Mouse (Mus musculus) ES-Bruce4 (cell line): ENCODE data around the gene Klk9.

Source experiments
- CTCF ChIP-seq: IDR thresholded peaks from one replicate; pipeline ENCODE4 v1.8.1; 2011; ENCODE audit warnings: low read depth, low read length
- EP300 ChIP-seq: IDR thresholded peaks from 2 replicates; pipeline ENCODE4 v1.6.1; 2011; ENCODE audit warnings: low read depth, low read length; ENCODE audit not compliant: insufficient read depth
- POLR2A ChIP-seq: IDR thresholded peaks from one replicate; pipeline ENCODE4 v1.8.1; 2011; ENCODE audit warnings: low read length; ENCODE audit not compliant: insufficient read depth

DNA sequence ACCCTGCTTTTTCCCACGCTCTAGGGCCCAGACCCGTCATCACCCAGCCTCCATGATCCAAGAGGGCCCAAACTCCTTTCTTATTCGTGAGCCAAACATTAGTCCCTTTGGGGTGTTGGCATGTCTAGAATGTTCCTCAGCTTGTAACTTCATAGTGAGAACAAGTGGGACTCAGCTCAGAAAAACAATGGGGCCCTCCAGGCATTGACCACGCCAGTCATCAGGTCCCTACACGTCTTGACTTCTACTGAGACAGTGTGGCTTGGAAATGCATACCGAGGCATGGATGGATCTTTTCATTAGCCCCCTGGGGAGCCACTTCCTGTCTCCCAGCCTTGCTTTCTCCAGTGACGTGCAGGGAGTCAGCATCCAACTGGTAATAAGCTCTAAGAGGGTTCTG is 8.2 kb downstream of the Klk9 start:
- TF ChIP-seq CTCF = no peak
- TF ChIP-seq POLR2A = no peak
- no peak for TF ChIP-seq EP300
